Mouse (Mus musculus) forebrain, embryonic 16.5 days (tissue): Measurements from ENCODE around the gene Nhsl1. TPM values are rescaled to one million over a fixed set of nuclear protein-coding genes. Genes with fewer than 3 reads are reported as not detected.

Source experiments
- ATAC-seq: fragments of 200-750 bp; cut with Nextera tagmentation; 2 replicates; pipeline ENCODE4 v1.8.0; 2017; ENCODE audit warnings: mild to moderate bottlenecking, moderate library complexity
- H3K27ac ChIP-seq: fragments of 300-500 bp; sonication (generic); 2 replicates; pipeline ENCODE4 v1.5.1; 2014; ENCODE audit warnings: low read length, control low read depth
- H3K27me3 ChIP-seq: fragments of 300-500 bp; sonication (generic); replicated peaks from 2 replicates; pipeline ENCODE4 v1.6.1; 2014; ENCODE audit warnings: low read length; ENCODE audit not compliant: control insufficient read depth, insufficient read depth
- H3K36me3 ChIP-seq: fragments of 300-500 bp; sonication (generic); 2 replicates; pipeline ENCODE4 v1.6.1; 2014; ENCODE audit not compliant: control insufficient read depth, insufficient read depth
- H3K4me1 ChIP-seq: fragments of 300-500 bp; sonication (generic); replicated peaks from 2 replicates; pipeline ENCODE4 v1.6.1; 2014; ENCODE audit warnings: low read length; ENCODE audit not compliant: control insufficient read depth, insufficient read depth
- H3K4me2 ChIP-seq: fragments of 300-500 bp; sonication (generic); 2 replicates; pipeline ENCODE4 v1.6.1; 2014; ENCODE audit warnings: mild to moderate bottlenecking, low read length, control low read depth
- H3K4me3 ChIP-seq: fragments of 300-500 bp; sonication (generic); replicated peaks from 2 replicates; pipeline ENCODE4 v1.5.1; 2014; ENCODE audit warnings: mild to moderate bottlenecking, low read length, control low read depth
- H3K9ac ChIP-seq: fragments of 300-500 bp; sonication (generic); replicated peaks from 2 replicates; pipeline ENCODE4 v1.6.1; 2014; ENCODE audit warnings: low read depth, low read length, control low read depth
- H3K9me3 ChIP-seq: fragments of 300-500 bp; sonication (generic); 2 replicates; pipeline ENCODE4 v1.6.1; 2016; ENCODE audit warnings: low read length; ENCODE audit not compliant: control insufficient read depth
- WGBS: fragments of 180-500 bp; shearing (Covaris S2); extraction: QIAGEN DNeasy Blood & Tissue Kit; methylation state at CpG from one replicate; pipeline ENCODE4 v1.1.7; 2014; 5-methylcytosine and 5-hydroxymethylcytosine counted together
- polyA plus RNA-seq: library from polyadenylated mRNA; unstranded; fragments of >200 nt; fragmentation: Nextera tagmentation; extraction: Ambion mirVana; gene quantifications from 2 replicates; pipeline ENCODE4 v1.2.1, GENCODE M21; 2015

Nhsl1 gene
- polyA plus RNA-seq = 16.9 and 17.4 TPM in 2 replicates

DNA sequence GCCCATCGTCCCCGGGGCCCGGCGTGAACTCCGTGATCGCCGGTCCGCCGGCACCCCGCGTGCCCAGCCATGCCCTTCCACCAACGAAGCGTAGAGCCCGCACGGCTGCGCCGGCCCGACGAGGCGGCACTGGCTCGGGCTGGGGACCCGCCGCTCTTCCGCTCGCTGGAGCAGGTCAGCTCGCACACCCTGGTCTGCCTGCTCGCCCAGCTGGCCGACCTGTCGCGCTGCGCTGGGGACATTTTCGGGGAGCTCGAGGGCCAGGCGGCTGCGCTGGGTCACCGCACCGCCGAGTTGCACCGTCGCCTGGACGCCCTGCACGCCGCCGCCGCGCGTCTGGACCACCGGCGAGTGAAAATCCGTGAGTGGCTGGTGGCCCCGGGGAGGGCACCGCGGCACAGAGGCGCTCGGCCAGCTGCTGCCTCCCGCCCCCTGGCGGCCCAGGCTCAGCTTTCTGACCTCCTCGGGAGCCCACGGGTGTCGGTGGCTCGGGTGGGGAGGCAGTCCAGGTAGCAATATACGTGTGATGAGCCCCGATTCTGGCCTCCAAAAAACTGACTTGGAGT, at the start of gene Nhsl1:
Gene Nhsl1, plus strand, starts transcription at position 70 of the 566 bp plus-strand sequence.
- H3K4me3 ChIP-seq = peak within 1 kb of the TSS; percentile 70
- H3K4me1 ChIP-seq = peaks cover 9% of the 10 kb centered on the region
- H3K27me3 ChIP-seq = no peaks in the 10 kb centered on the region; the same call in 1 of the 2 replicates
- H3K9me3 ChIP-seq = no peaks in the 10 kb centered on the region
- H3K36me3 ChIP-seq = no peaks in the 10 kb centered on the region
- 0% methylated on average over 63 of the region's 63 CpGs for WGBS
- peak within 1 kb of the TSS; percentile 100 for H3K4me2 ChIP-seq
- H3K27ac ChIP-seq = no peak within 1 kb of the TSS
- H3K9ac ChIP-seq = peak within 1 kb of the TSS; percentile 69
- ATAC-seq = peak; percentile 82

DNA sequence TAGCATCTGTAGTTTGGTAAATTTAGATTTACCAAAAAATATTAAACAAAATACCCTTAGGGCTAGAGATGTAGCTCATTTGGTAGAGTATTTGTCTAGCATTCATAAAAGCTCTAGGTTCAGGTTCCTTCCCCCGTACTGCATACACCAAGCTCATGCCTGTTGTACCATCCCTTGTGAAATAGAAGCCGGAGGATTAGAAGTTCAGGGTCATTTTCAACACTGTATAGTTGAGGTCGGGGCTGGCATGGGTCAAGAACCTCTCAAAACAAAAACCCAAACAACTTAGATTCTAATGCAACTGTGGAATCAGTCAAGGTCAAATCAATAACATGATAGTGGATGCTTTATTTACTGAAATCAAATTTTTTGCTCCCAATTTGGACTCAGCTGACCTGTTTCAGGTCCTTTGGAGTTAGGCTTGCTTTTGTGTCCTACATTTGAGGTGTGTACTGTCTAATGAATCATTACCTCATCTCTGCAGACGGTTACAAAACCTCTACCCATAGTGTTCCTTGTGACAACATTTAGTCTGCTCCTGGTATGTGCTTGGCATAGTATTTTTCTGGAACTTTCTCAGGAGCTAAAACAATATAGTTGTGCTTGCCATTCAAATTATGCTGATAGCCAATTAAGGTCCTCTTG, 42.6 kb upstream of the Nhsl1 start:
- Histone ChIP-seq H3K27me3 (no peaks in the 10 kb centered on the region), H3K4me3 (no peak overlapping the region), H3K27ac (no peak overlapping the region), H3K9me3 (0 out of 2 replicates have a peak, but pooled peaks cover under 1% of the 10 kb centered on the region), H3K4me1 (no peaks in the 10 kb centered on the region), H3K9ac (no peak overlapping the region), H3K4me2 (no peak overlapping the region), H3K36me3 (no peaks in the 10 kb centered on the region)
- 76% methylated on average over 4 of the region's 4 CpGs for WGBS
- no peak for ATAC-seq

DNA sequence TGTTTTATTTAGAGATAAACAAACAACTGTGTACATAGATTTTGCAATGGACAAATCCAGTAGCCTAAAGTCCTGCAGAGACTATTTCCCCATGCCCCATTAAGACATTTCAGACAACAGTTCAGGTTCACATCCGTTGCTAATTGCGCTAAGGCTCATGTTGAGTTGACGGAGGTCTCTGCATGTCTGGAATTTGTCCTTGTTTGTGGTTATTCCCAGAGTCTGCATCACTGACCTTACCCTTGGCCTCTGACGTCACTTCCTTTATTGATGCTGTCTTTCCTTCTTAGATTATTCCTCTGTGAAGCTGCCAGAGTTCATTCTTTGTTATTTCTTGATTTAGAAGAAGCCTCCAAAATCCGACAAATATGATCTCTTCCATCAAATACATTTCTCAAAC, 34.8 kb upstream of the Nhsl1 start:
- no peaks in the 10 kb centered on the region for H3K9me3 ChIP-seq
- H3K4me2 ChIP-seq = no peak overlapping the region
- no peak overlapping the region for H3K27ac ChIP-seq
- ATAC-seq = no peak
- H3K27me3 ChIP-seq = no peaks in the 10 kb centered on the region
- no peak overlapping the region for H3K4me3 ChIP-seq
- H3K4me1 ChIP-seq = no peaks in the 10 kb centered on the region
- 88% methylated on average over 5 of the region's 5 CpGs for WGBS
- no peak overlapping the region for H3K9ac ChIP-seq
- no peaks in the 10 kb centered on the region for H3K36me3 ChIP-seq

DNA sequence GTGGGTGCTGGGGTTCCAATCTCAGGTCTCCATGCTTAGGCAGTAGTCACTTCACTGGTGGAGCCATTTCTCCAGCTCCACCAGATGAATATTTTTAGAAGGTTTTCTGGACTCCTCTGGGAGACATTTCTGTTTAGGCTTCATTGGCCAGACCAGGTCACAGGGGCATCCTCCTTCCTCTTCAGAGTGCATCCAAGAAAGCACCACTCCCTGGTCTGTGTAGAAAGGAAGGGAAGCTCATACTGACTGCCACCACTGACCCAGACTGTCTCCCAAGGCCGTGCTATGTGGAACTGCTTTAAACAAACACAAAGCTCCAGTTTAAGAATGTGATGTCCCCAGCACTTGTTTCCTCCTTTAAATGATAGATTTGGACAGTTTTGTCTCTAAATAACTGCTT, 29.3 kb upstream of the Nhsl1 start:
- no peak for ATAC-seq

GRCm38 (mm10) chr10:18305106-18305505, 13.7 kb upstream of the Nhsl1 start:
- Histone ChIP-seq H3K36me3 (no peaks in the 10 kb centered on the region), H3K4me1 (no peaks in the 10 kb centered on the region), H3K9me3 (no peaks in the 10 kb centered on the region), H3K9ac (no peak overlapping the region), H3K27ac (no peak overlapping the region), H3K27me3 (no peaks in the 10 kb centered on the region), H3K4me2 (no peak overlapping the region), H3K4me3 (no peak overlapping the region)
- no peak for ATAC-seq
- 80% methylated on average over 5 of the region's 5 CpGs for WGBS

More for the DNA sequence above, 29.3 kb upstream of the Nhsl1 start:
- Histone ChIP-seq H3K4me2 (no peak overlapping the region), H3K4me1 (no peaks in the 10 kb centered on the region), H3K27ac (no peak overlapping the region), H3K36me3 (no peaks in the 10 kb centered on the region), H3K9ac (no peak overlapping the region), H3K9me3 (no peaks in the 10 kb centered on the region), H3K27me3 (no peaks in the 10 kb centered on the region), H3K4me3 (no peak overlapping the region)
- 77% methylated on average over 1 of the region's 1 CpGs for WGBS

DNA sequence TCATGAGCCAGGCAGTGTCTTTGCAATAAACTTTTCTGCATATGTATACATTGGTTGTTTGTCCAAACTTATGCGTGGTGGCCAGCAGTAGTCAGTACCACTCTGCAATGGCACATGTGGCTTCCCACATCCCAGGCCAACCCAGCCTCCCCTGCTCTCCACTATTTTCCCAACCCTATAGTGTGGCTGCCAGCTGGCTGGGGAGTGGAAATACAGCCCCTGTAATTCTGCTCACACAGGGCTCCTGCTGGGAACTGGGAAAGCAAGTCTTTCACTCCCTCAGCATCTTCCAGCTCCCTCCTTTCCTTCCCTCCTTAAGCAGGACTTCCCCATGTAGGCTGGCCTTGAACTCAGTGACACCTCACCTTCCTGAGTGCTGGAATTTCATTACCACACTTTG, 3.7 kb upstream of the Nhsl1 start:
- no peak overlapping the region for H3K27ac ChIP-seq
- no peak for ATAC-seq

DNA sequence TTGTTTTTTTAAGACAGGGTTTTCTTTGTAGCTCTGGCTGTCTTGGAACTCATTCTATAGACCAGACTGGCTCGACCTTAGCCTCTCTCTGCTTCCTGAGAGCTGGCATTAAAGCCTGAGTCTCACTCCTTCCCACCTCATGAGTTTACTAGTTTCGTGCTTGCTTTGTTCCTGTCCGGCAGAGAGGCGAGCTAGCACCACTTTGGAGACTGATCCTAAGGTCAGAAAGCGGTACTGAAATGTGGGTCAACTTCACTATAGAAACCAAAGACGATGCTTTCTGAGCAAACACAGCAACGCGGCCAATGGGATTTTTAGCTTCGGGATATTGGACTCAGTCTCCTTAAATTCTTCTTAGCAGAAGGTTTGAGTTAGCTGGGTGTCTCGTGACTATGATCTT, 1.3 kb upstream of the Nhsl1 start:
- Histone ChIP-seq H3K9ac (no peak overlapping the region), H3K27ac (no peak overlapping the region), H3K36me3 (no peaks in the 10 kb centered on the region), H3K4me3 (no peak overlapping the region), H3K9me3 (no peaks in the 10 kb centered on the region), H3K4me2 (no peak overlapping the region), H3K4me1 (peaks cover 9% of the 10 kb centered on the region), H3K27me3 (no peaks in the 10 kb centered on the region; the same call in 1 of the 2 replicates)
- no peak for ATAC-seq
- 45% methylated on average over 10 of the region's 10 CpGs for WGBS

More for the DNA sequence above, 3.7 kb upstream of the Nhsl1 start:
- Histone ChIP-seq H3K4me2 (no peak overlapping the region), H3K36me3 (no peaks in the 10 kb centered on the region), H3K9ac (no peak overlapping the region), H3K4me3 (no peak overlapping the region), H3K27me3 (no peaks in the 10 kb centered on the region; the same call in 1 of the 2 replicates), H3K4me1 (peaks cover 9% of the 10 kb centered on the region), H3K9me3 (no peaks in the 10 kb centered on the region)
- 77% methylated on average over 1 of the region's 1 CpGs for WGBS

GRCm38 (mm10) chr10:18317961-18318915, 547 bp upstream of the Nhsl1 start:
- ATAC-seq = peak; percentile 81
- Histone ChIP-seq H3K36me3 (no peaks in the 10 kb centered on the region), H3K9ac (peak overlapping the region; percentile 69), H3K27me3 (no peaks in the 10 kb centered on the region; the same call in 1 of the 2 replicates), H3K4me1 (peaks cover 9% of the 10 kb centered on the region), H3K27ac (no peak overlapping the region), H3K9me3 (no peaks in the 10 kb centered on the region), H3K4me3 (peak overlapping the region; percentile 70), H3K4me2 (peak overlapping the region; percentile 100)
- 2% methylated on average over 71 of the region's 89 CpGs for WGBS

- no peaks in the 10 kb centered on the region for H3K36me3 ChIP-seq
- no peak for ATAC-seq
- H3K9me3 ChIP-seq = no peaks in the 10 kb centered on the region
- H3K27me3 ChIP-seq = no peaks in the 10 kb centered on the region; the same call in 1 of the 2 replicates
- H3K4me1 ChIP-seq = peaks cover 9% of the 10 kb centered on the region
- peak overlapping the region; percentile 100 for H3K4me2 ChIP-seq
- peak overlapping the region; percentile 70 for H3K4me3 ChIP-seq
- H3K27ac ChIP-seq = no peak overlapping the region
- WGBS = 23% methylated on average over 4 of the region's 4 CpGs
- no peak overlapping the region for H3K9ac ChIP-seq
Measured at GRCm38 (mm10) chr10:18319691-18320090, 906 bp downstream of the Nhsl1 start.
